Mouse (Mus musculus) bone marrow macrophage, adult 2 months (primary cell): ENCODE data around the gene Lgals2. TPM values are rescaled to one million over a fixed set of nuclear protein-coding genes. Genes with fewer than 3 reads are reported as not detected.
A peak's percentile ranks its signal among the peaks of the same experiment; 100 is the strongest.
"Not testable (repeated sequence)": the region's sequence is repeated elsewhere in the genome, so short reads cannot be mapped to it uniquely, and the experiment has no call there.

ENCODE experiments used
- H3K27ac ChIP-seq: 2 replicates; pipeline ENCODE4 v1.5.1; 2012; ENCODE audit warnings: low read depth, low read length; ENCODE audit not compliant: insufficient read depth
- H3K4me1 ChIP-seq: 2 replicates; pipeline ENCODE4 v1.6.1; 2012; ENCODE audit warnings: low read length; ENCODE audit not compliant: control insufficient read depth, insufficient read depth
- H3K4me3 ChIP-seq: 2 replicates; pipeline ENCODE4 v1.5.1; 2012; ENCODE audit warnings: mild to moderate bottlenecking, low read length, moderate library complexity; ENCODE audit not compliant: insufficient read depth
- CTCF ChIP-seq: IDR thresholded peaks from 2 replicates; pipeline ENCODE4 v1.5.1; 2012; ENCODE audit warnings: low read depth, mild to moderate bottlenecking, low read length, moderate library complexity
- POLR2A ChIP-seq: IDR thresholded peaks from 2 replicates; pipeline ENCODE4 v1.6.1; 2012; ENCODE audit warnings: mild to moderate bottlenecking, low read depth, low read length, borderline replicate concordance
- polyA plus RNA-seq: library from polyadenylated mRNA; stranded (reverse); fragments of >200 nt; gene quantifications from 2 replicates; pipeline ENCODE4 v1.2.4, GENCODE M21; 2012; ENCODE audit not compliant: missing spikeins, insufficient read depth, insufficient read length

Lgals2 gene
- polyA plus RNA-seq, 1 experiment, result not detected

- TF ChIP-seq CTCF (no peak), POLR2A (no peak)
- Histone ChIP-seq H3K4me1 (peaks cover 40% of the 10 kb centered on the region), H3K27ac (peak overlapping the region; percentile 28; the same call in 1 of the 2 replicates), H3K4me3 (no peak overlapping the region)
Observed at GRCm38 (mm10) chr15:78859311-78859710, 4.0 kb upstream of the Lgals2 start.

- H3K4me3 ChIP-seq, result no peak overlapping the region
Observed at GRCm38 (mm10) chr15:78857009-78857408, 1.7 kb upstream of the Lgals2 start.

GRCm38 (mm10) chr15:78851505-78852153 is 3.7 kb downstream of the Lgals2 start:
- no peak for TF ChIP-seq POLR2A
- peak; percentile 72 for TF ChIP-seq CTCF
- no peak overlapping the region for H3K27ac ChIP-seq
- no peaks in the 10 kb centered on the region for H3K4me1 ChIP-seq
- H3K4me3 ChIP-seq, result no peak overlapping the region

More at GRCm38 (mm10) chr15:78857009-78857408, 1.7 kb upstream of the Lgals2 start:
- H3K4me1 ChIP-seq, result peaks cover 20% of the 10 kb centered on the region
- no peak for TF ChIP-seq CTCF
- TF ChIP-seq POLR2A, result no peak
- no peak overlapping the region for H3K27ac ChIP-seq

- TF ChIP-seq CTCF, result no peak
- TF ChIP-seq POLR2A, result no peak
- Histone ChIP-seq H3K4me3 (no peak overlapping the region), H3K4me1 (no peaks in the 10 kb centered on the region), H3K27ac (no peak overlapping the region)
Observed at GRCm38 (mm10) chr15:78850944-78851343, 4.4 kb downstream of the Lgals2 start.

- TF ChIP-seq CTCF (no peak), POLR2A (no peak)
- no peak overlapping the region for H3K4me3 ChIP-seq
- no peak overlapping the region for H3K27ac ChIP-seq
- H3K4me1 ChIP-seq, result no peaks in the 10 kb centered on the region
Observed at GRCm38 (mm10) chr15:78850059-78850824, 5.1 kb downstream of the Lgals2 start.

- Histone ChIP-seq H3K4me1 (no peaks in the 10 kb centered on the region), H3K4me3 (no peak overlapping the region), H3K27ac (no peak overlapping the region)
- TF ChIP-seq POLR2A (no peak), CTCF (no peak)
Observed at GRCm38 (mm10) chr15:78849485-78849884, 5.8 kb downstream of the Lgals2 start.

GRCm38 (mm10) chr15:78848467-78848866 is 6.9 kb downstream of the Lgals2 start:
- Histone ChIP-seq H3K4me1 (no peaks in the 10 kb centered on the region), H3K27ac (no peak overlapping the region), H3K4me3 (no peak overlapping the region)
- TF ChIP-seq CTCF (peak; percentile 87), POLR2A (no peak)

- not testable (repeated sequence) for H3K27ac ChIP-seq, H3K4me3 ChIP-seq, H3K4me1 ChIP-seq
Observed at GRCm38 (mm10) chr15:78846805-78847204, 8.5 kb downstream of the Lgals2 start.

- Histone ChIP-seq H3K4me1 (peaks cover 3% of the 10 kb centered on the region; the same call in 1 of the 2 replicates), H3K4me3 (no peak overlapping the region), H3K27ac (no peak overlapping the region)
- no peak for TF ChIP-seq POLR2A
- no peak for TF ChIP-seq CTCF
Observed at GRCm38 (mm10) chr15:78846352-78846751, 9.0 kb downstream of the Lgals2 start.

- H3K27ac ChIP-seq, result no peak overlapping the region
Observed at GRCm38 (mm10) chr15:78845867-78846266, 9.5 kb downstream of the Lgals2 start.

GRCm38 (mm10) chr15:78845321-78845720 is 10.0 kb downstream of the Lgals2 start:
- H3K4me1 ChIP-seq, result peaks cover 3% of the 10 kb centered on the region; the same call in 1 of the 2 replicates
- H3K27ac ChIP-seq, result no peak overlapping the region
- TF ChIP-seq POLR2A, result no peak
- no peak overlapping the region for H3K4me3 ChIP-seq

More at GRCm38 (mm10) chr15:78845867-78846266, 9.5 kb downstream of the Lgals2 start:
- TF ChIP-seq CTCF, result no peak
- H3K4me3 ChIP-seq, result no peak overlapping the region
- peaks cover 3% of the 10 kb centered on the region; the same call in 1 of the 2 replicates for H3K4me1 ChIP-seq
